Comparison of ENCODE assay signal across 26 mouse cellular contexts in the genomic region with DNA sequence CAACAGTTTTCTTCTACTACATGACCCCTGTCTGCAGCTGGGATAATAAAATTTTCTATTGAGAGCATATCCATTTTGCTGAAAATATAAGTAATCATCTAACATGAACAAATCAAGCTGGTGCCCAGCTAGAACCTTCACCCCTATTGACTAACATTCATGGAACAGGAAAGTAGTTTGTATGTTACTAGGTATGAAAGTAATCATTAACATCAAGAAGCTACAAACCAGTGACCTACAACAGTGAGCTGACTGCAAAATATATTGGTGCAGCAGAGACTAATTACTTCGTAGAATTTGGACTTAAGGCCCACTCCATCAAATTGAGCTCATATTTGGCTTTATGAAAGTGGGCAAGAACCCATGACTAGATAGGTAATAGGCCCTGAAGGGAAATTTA. TPM values are rescaled to one million over a fixed set of nuclear protein-coding genes. Genes with fewer than 3 reads are reported as not detected.
"Had no signal": no experiment of that assay in that cellular context is flagged by ENCODE, and none has a peak within 500 bp of the region (broad histone marks: within the 10 kb centered on the region; RNA-seq: fewer than 3 reads in every experiment).

No protein-coding gene starts in this region.

- H3K4me3 ChIP-seq: midbrain, embryonic 10.5 days; midbrain, embryonic 12.5 days; myocyte; neural tube, embryonic 13.5 days; neural tube, embryonic 15.5 days had no signal

- H3K36me3 ChIP-seq: midbrain, embryonic 10.5 days; midbrain, embryonic 12.5 days; neural tube, embryonic 13.5 days; neural tube, embryonic 15.5 days had no signal

- H3K27ac ChIP-seq: midbrain, embryonic 10.5 days; midbrain, embryonic 12.5 days; neural tube, embryonic 13.5 days; neural tube, embryonic 15.5 days had no signal

- DNase-seq: lung, adult 18-20 months; lung, embryonic 14.5 days; lung, postnatal 10 days; lung, postnatal 4 days; midbrain, embryonic 14.5 days; retina, postnatal 1 day; right cerebral cortex, adult 18-20 months; right cerebral cortex, postnatal 25 days; right cerebral cortex, postnatal 4 days; spleen, adult 18-20 months; thymus, adult 18-20 months; thymus, postnatal 14 days; thymus, postnatal 36 days had no signal

- H3K9ac ChIP-seq: lung, embryonic 14.5 days; midbrain, embryonic 12.5 days; neural tube, embryonic 13.5 days; neural tube, embryonic 15.5 days had no signal

- H3K9me3 ChIP-seq: neural tube, embryonic 15.5 days had no signal

- H3K4me1 ChIP-seq: midbrain, embryonic 10.5 days; midbrain, embryonic 12.5 days; neural tube, embryonic 13.5 days; neural tube, embryonic 15.5 days had no signal

- ATAC-seq: midbrain, embryonic 16.5 days had no signal

- H3K4me2 ChIP-seq: lung, embryonic 14.5 days; midbrain, embryonic 12.5 days; neural tube, embryonic 13.5 days; neural tube, embryonic 15.5 days had no signal

- H3K27me3 ChIP-seq: midbrain, embryonic 12.5 days; neural tube, embryonic 13.5 days; neural tube, embryonic 15.5 days had no signal

RNA-seq across cellular contexts. Expression of a gene that starts 27.3 kb away (rescaled TPM):
- total RNA-seq: megakaryocyte, adult 5-6 weeks; megakaryocyte-erythroid progenitor cell, adult 5-6 weeks had no signal
- polyA plus RNA-seq: lung, embryonic 14.5 days; lung, embryonic 16.5 days; midbrain, embryonic 10.5 days; midbrain, embryonic 12.5 days; midbrain, embryonic 14.5 days; midbrain, embryonic 16.5 days; myocyte; neural tube, embryonic 11.5 days; neural tube, embryonic 13.5 days; neural tube, embryonic 15.5 days; small intestine, adult 2 months; stomach, embryonic 14.5 days; thymus, postnatal 0 days had no signal
